8 mouse cellular contexts compared by ENCODE assay signal in the genomic region with DNA sequence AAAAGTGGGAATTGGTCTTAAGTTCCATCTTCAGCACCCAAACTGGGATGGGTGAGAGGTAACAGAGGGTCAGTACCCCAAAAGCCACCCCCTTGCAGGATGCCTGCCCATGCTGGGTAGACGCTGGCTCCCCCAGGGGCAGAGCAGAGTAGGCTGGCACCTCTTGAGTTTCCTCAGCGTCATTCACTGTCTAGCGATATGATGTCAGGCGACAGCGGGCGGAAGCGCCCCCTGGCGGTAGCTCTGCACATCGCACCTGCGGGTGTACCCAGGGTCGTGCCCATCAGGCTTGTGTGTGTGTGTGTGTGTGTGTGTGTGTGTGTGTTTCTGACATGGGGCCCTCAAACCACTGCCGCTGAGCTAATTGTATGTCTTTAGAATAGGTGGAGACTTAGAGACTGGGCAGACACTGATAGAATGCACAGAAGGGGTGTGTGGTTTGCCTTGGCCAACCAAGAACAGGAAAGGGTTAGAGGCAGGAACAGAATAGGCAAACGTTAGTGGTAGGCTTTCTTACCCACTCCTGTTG. TPM values are rescaled to one million over a fixed set of nuclear protein-coding genes. Genes with fewer than 3 reads are reported as not detected.
DNase-seq lines count a peak whose midpoint lies in the region; ATAC-seq lines count a peak whose summit lies in the region.

No protein-coding gene starts in this region.

- H3K27me3 ChIP-seq in intestine, embryonic 15.5 days (replicated peaks) = no peaks in the 10 kb centered on the region
- no peaks in the 10 kb centered on the region; the same call in 1 of the 2 replicates for H3K27me3 ChIP-seq in limb, embryonic 12.5 days
- no peaks in the 10 kb centered on the region; the same call in 1 of the 2 replicates for H3K27me3 ChIP-seq in midbrain, embryonic 13.5 days

- DNase-seq in right cerebral cortex, adult 18-20 months = peak; percentile 67
- DNase-seq in right cerebral cortex, postnatal 36 days (ENCODE audit: low spot score in 2 of 2) = no peak
- peak; percentile 94 for DNase-seq in gastrocnemius, postnatal 10 days
- DNase-seq in spleen, postnatal 14 days (ENCODE audit: low spot score in 2 of 2) = peak; percentile 80 to 91

- no peaks in the 10 kb centered on the region for H3K9me3 ChIP-seq in intestine, embryonic 15.5 days
- H3K9me3 ChIP-seq in limb, embryonic 12.5 days = no peaks in the 10 kb centered on the region
- no peaks in the 10 kb centered on the region for H3K9me3 ChIP-seq in midbrain, embryonic 13.5 days

- H3K9ac ChIP-seq in intestine, embryonic 15.5 days = no peak overlapping the region
- no peak overlapping the region for H3K9ac ChIP-seq in limb, embryonic 12.5 days (replicated peaks)
- no peak overlapping the region for H3K9ac ChIP-seq in midbrain, embryonic 13.5 days (replicated peaks)

- no peak overlapping the region for H3K4me3 ChIP-seq in intestine, embryonic 15.5 days (replicated peaks)
- H3K4me3 ChIP-seq in limb, embryonic 12.5 days (replicated peaks) = no peak overlapping the region
- no peak overlapping the region for H3K4me3 ChIP-seq in midbrain, embryonic 13.5 days (replicated peaks)

- H3K4me1 ChIP-seq in intestine, embryonic 15.5 days (replicated peaks) = 0 out of 2 replicates have a peak, but pooled peaks cover 2% of the 10 kb centered on the region
- 0 out of 2 replicates have a peak, but pooled peaks cover 3% of the 10 kb centered on the region for H3K4me1 ChIP-seq in limb, embryonic 12.5 days (replicated peaks)
- no peaks in the 10 kb centered on the region for H3K4me1 ChIP-seq in midbrain, embryonic 13.5 days (replicated peaks)

- WGBS in intestine, embryonic 15.5 days = 2% methylated on average over 13 of the region's 13 CpGs
- WGBS in limb, embryonic 12.5 days = 2% methylated on average over 13 of the region's 13 CpGs
- WGBS in midbrain, embryonic 13.5 days = 3% methylated on average over 13 of the region's 13 CpGs

- no peak overlapping the region for H3K4me2 ChIP-seq in intestine, embryonic 15.5 days (replicated peaks)
- H3K4me2 ChIP-seq in limb, embryonic 12.5 days = no peak overlapping the region
- H3K4me2 ChIP-seq in midbrain, embryonic 13.5 days (replicated peaks) = no peak overlapping the region

- H3K27ac ChIP-seq in intestine, embryonic 15.5 days = no peak overlapping the region
- no peak overlapping the region for H3K27ac ChIP-seq in limb, embryonic 12.5 days
- no peak overlapping the region for H3K27ac ChIP-seq in midbrain, embryonic 13.5 days

- no peaks in the 10 kb centered on the region for H3K36me3 ChIP-seq in intestine, embryonic 15.5 days
- no peaks in the 10 kb centered on the region for H3K36me3 ChIP-seq in limb, embryonic 12.5 days
- no peaks in the 10 kb centered on the region for H3K36me3 ChIP-seq in midbrain, embryonic 13.5 days

- ATAC-seq in common myeloid progenitor, adult 5-6 weeks (replicated peaks; ENCODE audit: low read depth, poor library complexity, severe bottlenecking) = peak; percentile 78
- peak; percentile 70 for ATAC-seq in intestine, embryonic 15.5 days
- peak; percentile 74 for ATAC-seq in limb, embryonic 12.5 days (ENCODE audit: insufficient number of reproducible peaks, insufficient read depth, low FRiP score, low TSS enrichment, low read depth)
- peak; percentile 83 for ATAC-seq in midbrain, embryonic 13.5 days

RNA-seq across cellular contexts. Expression of a gene that starts 8.7 kb away (rescaled TPM):
- 4.7 and 6.5 TPM in 2 replicates for total RNA-seq in common myeloid progenitor, adult 5-6 weeks (2017)
- total RNA-seq in gastrocnemius, postnatal 10 days (2021) = 10 to 100 TPM; 28.0 to 64.3 TPM
- 22.5 and 24.3 TPM in 2 replicates for polyA plus RNA-seq in intestine, embryonic 15.5 days (2015; fragmentation: Nextera tagmentation; extraction: Ambion mirVana)
- 3.7 and 4.0 TPM in 2 replicates for polyA plus RNA-seq in limb, embryonic 12.5 days (2016; fragmentation: Nextera tagmentation; extraction: Ambion mirVana)
- polyA plus RNA-seq in midbrain, embryonic 13.5 days (2015; fragmentation: Nextera tagmentation; extraction: Ambion mirVana) = 0.20 TPM in 1 of 2 replicates, not detected in the other

RNA-seq across cellular contexts. Expression of a gene that starts 9.7 kb away (rescaled TPM):
- 17.3 and 27.5 TPM in 2 replicates for total RNA-seq in common myeloid progenitor, adult 5-6 weeks (2017)
- total RNA-seq in gastrocnemius, postnatal 10 days (2021) = 10 to 100 TPM; 20.4 to 22.6 TPM
- 35.1 and 38.6 TPM in 2 replicates for polyA plus RNA-seq in intestine, embryonic 15.5 days (2015; fragmentation: Nextera tagmentation; extraction: Ambion mirVana)
- polyA plus RNA-seq in limb, embryonic 12.5 days (2016; fragmentation: Nextera tagmentation; extraction: Ambion mirVana) = 39.3 and 40.8 TPM in 2 replicates
- polyA plus RNA-seq in midbrain, embryonic 13.5 days (2015; fragmentation: Nextera tagmentation; extraction: Ambion mirVana) = 27.1 and 28.0 TPM in 2 replicates

RNA-seq across cellular contexts. Expression of a gene that starts 18.7 kb away (rescaled TPM):
- total RNA-seq in common myeloid progenitor, adult 5-6 weeks (2017) = not detected in 2 replicates
- total RNA-seq in gastrocnemius, postnatal 10 days (2021) = 10 to 100 TPM; 10.6 to 15.8 TPM
- polyA plus RNA-seq in intestine, embryonic 15.5 days (2015; fragmentation: Nextera tagmentation; extraction: Ambion mirVana) = 0.40 and 7.2 TPM in 2 replicates
- polyA plus RNA-seq in limb, embryonic 12.5 days (2016; fragmentation: Nextera tagmentation; extraction: Ambion mirVana) = 7.5 and 11.9 TPM in 2 replicates
- 9.8 and 11.2 TPM in 2 replicates for polyA plus RNA-seq in midbrain, embryonic 13.5 days (2015; fragmentation: Nextera tagmentation; extraction: Ambion mirVana)

RNA-seq across cellular contexts. Expression of a gene that starts 48.1 kb away (rescaled TPM):
- total RNA-seq in common myeloid progenitor, adult 5-6 weeks (2017) = 60.9 and 84.5 TPM in 2 replicates
- 100 to 1,000 TPM; 179 to 199 TPM for total RNA-seq in gastrocnemius, postnatal 10 days (2021)
- 268 and 270 TPM in 2 replicates for polyA plus RNA-seq in intestine, embryonic 15.5 days (2015; fragmentation: Nextera tagmentation; extraction: Ambion mirVana)
- polyA plus RNA-seq in limb, embryonic 12.5 days (2016; fragmentation: Nextera tagmentation; extraction: Ambion mirVana) = 264 and 267 TPM in 2 replicates
- 298 and 301 TPM in 2 replicates for polyA plus RNA-seq in midbrain, embryonic 13.5 days (2015; fragmentation: Nextera tagmentation; extraction: Ambion mirVana)

Comparison
In these comparisons a context has a peak if more than half of its experiments do, and no peak if none do; other contexts are left out.
1. DNase-seq: peak in right cerebral cortex, adult 18-20 months (single experiment), gastrocnemius, postnatal 10 days (single experiment) and spleen, postnatal 14 days (2 of 2); none in right cerebral cortex, postnatal 36 days (0 of 2).
2. Peak in every context shown above with its lines, with median percentiles within 50 percentile points of each other: ATAC-seq.